Mouse (Mus musculus): Measurements from ENCODE around the gene Tlx2.

Gene Tlx2

DNA sequence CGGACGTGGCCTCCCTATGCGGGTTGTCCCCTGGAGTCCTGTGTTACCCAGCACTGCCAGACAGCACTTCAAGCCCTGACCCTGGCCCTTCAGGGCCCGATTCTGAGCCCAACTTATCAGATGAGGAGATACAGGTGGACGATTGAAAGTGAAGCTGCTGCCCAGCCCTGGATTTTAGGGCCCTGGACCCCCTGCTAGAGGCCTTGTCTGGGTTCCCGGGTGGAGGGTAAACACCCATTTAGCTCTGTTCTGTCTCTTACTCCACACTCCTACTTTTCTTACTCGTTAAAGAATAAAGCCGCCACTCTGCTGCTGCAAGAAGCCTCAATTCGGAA, 17.8 kb upstream of the Tlx2 start:
- DNase-seq = no peak

DNA sequence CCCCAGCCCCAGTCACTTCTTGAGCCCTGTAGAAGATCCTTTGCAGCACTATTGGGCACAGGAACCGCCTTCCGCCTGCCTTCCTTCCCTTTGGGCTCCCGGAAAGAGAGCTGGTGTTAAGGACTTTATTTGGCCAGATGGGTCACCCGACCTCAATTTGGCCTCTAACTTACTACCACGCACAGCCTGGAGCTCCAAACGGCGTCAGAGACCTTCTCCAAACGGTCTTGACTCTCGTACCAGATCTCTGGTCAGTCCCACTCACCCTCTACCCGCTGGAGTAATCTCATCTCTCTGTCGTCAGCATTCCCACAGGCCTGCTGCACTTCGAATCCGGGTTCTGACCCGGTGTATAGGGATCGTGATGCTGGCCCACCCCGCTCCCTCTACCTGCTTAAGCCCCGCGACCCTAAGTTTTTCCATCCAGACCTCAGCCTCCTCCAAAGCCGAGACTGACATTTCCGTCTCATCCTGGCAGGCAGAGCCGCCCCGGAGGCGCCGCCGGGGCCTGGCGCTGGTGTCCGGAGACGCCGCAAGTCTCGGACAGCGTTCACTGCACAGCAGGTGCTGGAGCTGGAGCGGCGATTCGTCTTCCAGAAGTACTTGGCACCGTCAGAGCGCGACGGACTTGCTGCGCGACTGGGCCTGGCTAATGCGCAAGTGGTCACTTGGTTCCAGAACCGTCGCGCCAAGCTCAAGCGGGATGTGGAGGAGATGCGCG, 17.3 kb upstream of the Tlx2 start:
- peak; percentile 41 for DNase-seq

DNA sequence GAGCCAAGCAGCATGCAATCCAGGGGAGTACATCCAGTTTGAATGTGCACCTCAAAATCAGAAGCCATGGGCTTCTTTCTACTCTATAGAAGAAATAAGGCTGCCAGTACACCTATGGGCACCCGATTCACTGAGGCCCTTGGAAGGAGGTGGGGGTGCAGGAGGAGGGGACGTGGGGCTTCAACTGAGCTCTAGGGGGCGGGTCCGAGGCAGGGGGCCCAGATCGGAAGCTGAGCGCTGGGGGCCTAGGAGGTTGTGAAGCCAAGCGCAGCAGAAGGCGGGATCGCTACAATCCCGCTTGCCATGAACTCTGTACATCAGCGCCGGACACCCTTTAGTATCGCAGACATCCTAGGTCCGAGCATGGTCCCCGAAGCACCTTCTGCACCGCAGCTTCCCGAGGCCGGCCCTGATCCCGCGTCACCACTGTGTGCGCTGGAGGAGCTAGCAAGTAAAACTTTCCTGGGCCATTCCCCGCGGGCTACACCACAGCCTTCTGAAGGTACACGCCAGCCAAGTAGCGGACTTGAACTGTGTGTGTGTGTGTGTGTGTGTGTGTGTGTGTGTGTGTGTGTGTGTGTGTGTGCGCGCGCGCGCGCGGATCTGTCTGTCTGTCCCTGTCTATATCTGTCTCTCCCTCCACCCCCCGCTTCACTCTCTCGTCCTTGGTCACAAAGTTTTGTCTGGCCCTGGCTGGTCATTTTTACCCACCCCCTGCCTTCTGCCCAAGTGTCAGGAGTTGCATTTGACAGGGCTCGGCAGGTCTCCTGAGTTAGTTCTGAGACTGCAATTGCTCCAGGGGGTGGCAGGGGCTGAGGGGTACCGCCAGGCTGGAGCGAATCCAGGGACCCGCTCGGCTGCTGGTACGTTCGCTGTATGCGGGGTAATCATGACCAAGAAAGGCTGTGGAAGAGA, 16.3 kb upstream of the Tlx2 start, which contains the start of gene Lbx2:
Gene Lbx2 (plus strand): TSS at position 247 of the 915 bp plus-strand sequence.
- no peak for DNase-seq

DNA sequence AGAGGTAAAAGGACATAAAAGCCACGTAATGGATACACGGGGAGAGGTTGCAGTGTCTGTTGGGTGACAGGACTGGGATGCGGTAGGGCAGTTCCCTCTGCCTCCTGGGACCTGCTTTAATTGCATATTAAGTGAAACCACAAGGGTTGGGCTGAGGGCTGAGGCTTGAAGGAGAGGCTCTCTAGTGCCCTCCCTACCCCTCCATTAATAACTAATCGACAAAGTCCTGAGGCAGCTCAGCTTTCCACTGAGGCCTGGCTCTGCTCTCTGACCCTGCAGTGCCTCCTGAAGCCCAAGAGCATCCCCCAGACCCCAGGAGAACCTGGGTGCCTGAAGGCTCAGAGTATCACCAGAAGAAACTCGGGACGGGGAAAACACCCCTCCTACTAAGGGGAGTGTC, 14.4 kb upstream of the Tlx2 start:
- DNase-seq = peak; percentile 39

DNA sequence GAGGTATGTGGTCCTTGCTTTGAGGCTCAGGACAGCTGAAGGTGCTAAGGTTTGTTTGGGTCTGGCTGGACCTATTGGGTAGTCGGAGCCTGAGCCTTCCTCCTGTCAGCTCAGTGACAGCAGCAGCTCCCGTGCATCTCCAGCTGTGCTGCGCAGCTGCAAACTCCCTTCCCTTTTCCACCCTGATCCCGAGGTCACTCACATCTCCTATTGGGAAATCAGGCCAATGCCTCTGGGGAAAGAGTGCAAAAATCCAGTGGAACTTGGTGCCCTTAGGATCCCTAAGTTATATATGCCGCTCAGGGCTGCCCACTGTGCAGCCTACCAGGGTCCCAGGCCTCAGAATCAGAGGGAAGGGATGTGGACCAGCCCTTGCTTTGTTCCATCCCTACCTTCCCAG, 13.4 kb upstream of the Tlx2 start:
- DNase-seq = no peak

DNA sequence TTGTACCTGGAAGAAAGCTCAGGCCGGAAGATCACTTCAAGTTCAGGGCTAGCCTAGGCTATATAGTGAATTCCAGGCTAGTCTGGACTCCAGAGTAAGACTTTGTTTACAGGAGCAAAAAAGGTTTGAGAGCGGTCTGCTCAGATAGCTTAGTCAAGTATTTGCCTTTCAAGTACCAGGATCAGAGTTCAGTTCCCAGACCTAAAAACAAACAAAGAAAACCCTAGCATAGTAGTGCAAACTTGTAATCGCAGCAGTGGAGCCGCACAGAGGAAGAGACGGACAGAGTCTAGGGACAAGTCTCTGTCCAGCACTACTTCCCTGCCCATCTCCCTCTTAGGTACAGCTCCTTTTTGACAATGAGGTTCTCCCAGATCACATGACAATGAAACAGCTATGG, 10.1 kb upstream of the Tlx2 start:
- no peak for DNase-seq

DNA sequence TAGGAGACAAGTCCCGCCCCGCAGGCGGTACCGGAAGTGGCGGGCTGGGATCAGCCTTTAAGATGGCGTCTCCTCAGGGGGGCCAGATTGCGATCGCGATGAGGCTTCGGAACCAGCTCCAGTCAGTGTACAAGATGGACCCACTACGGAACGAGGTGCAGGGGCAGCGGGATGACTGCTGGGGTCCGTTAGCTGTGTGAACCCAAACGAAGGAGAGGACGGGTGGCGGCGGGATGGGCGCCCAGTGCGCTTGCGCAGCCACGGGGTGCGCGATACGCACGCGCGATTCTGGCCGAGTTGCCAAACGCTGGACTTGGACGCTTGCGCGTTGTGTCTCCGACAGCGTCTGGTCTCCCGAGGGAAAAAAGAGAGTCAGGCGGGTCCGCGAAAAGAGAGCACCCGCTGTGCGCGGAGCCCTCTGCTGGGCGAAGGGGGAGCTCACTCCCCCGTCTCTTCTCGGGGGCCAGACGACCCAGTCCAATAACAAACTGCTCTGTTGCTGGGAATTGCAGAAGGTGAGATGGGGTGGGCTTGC, 8.3 kb upstream of the Tlx2 start:
- DNase-seq = peak; percentile 100

- DNase-seq = peak; percentile 46
Observed at GRCm38 (mm10) chr6:83077630-83078323, 7.7 kb upstream of the Tlx2 start, which contains the start of gene Pcgf1. TSS of gene Pcgf1 (plus strand) at chr6:83077869.

DNA sequence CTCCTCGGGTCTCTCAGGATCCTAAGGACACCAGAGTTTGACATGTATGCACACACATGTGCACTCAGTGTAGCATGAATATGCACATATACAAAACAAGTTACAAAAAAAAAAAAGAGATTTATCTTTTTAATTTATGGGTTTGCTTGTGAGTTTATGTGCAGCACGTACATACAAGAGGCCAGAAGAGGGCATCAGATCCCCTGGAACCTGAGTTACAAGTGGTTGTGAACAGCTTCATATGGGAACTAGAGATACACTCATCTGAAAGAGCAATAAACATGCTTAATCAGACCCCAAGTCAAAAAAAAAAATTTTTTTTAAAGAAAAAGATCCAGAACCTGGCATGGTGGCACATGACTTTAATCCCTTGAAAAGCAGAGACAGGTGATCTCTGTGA, 4.9 kb upstream of the Tlx2 start:
- peak; percentile 38 for DNase-seq

GRCm38 (mm10) chr6:83071220-83071619, 1.1 kb upstream of the Tlx2 start:
- DNase-seq = no peak

- no peak for DNase-seq
Observed at GRCm38 (mm10) chr6:83070311-83071219, 472 bp upstream of the Tlx2 start.

DNA sequence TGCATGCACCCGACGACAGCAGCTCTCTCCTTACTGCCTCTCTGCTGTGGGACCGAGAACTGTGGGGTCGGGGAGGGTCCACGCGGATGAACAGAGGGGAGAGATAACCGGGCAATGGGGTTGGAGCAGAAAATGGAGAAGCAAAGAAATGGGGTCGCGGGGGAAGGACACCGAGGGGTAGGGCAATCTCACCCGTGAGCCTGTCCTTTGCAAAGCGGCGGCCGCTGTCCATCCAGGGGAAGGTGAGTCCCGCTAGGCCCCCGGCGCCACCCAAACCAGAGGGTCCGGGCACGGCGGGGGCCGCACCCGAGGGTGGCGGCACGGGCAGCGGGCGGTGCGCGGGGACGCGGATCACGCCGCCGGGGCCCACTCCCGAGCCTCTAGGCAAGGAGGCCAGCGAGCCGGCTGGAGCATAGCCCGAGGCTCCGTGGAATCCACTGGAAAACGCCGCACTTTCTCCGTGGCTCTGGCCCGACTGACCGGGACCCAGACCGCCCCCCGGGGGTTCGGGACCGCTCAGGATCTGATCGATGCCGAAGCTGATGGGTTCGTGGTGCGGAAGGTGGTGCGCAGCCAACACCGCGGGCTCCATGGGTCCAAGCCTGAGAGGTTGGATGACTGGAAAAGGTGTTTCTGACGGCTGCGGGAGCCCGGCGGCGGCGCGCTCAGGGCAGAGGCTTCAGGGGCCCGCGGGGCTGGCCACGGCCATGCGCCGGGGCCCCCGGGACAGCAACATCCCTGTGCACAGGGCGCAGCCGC, 426 bp downstream of the Tlx2 start:
- no peak for DNase-seq

GRCm38 (mm10) chr6:83068706-83069487, 1.2 kb downstream of the Tlx2 start:
- no peak for DNase-seq

GRCm38 (mm10) chr6:83068221-83068620, 1.9 kb downstream of the Tlx2 start:
- DNase-seq = no peak

- DNase-seq = no peak
Observed at GRCm38 (mm10) chr6:83066441-83066840, 3.7 kb downstream of the Tlx2 start.

GRCm38 (mm10) chr6:83065995-83066394, 4.1 kb downstream of the Tlx2 start:
- DNase-seq = no peak

GRCm38 (mm10) chr6:83058725-83059124, 11.4 kb downstream of the Tlx2 start:
- DNase-seq = no peak

DNA sequence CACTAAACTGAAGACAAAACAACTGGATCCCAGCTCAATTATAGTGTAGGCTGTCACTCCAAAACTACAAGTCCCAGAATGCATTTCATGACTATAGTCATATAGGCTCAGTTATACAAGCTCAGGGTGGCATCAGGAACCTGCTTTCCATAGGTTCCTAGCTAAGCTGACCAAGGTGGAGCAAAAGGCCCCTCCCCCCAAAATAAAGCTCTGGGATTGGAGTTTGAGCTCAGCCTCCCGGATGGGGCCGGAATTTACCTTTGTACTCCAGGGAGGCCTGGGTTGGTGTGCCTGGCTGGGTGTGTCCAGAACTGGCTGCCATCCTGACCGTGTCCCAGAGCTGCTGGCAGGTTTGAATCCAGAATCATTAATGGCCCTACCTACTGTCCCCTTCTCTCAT, 12.3 kb downstream of the Tlx2 start, which contains the start of gene Dqx1:
Gene Dqx1 (plus strand): TSS at position 55 of the 400 bp plus-strand sequence.
- peak; percentile 92 for DNase-seq

DNA sequence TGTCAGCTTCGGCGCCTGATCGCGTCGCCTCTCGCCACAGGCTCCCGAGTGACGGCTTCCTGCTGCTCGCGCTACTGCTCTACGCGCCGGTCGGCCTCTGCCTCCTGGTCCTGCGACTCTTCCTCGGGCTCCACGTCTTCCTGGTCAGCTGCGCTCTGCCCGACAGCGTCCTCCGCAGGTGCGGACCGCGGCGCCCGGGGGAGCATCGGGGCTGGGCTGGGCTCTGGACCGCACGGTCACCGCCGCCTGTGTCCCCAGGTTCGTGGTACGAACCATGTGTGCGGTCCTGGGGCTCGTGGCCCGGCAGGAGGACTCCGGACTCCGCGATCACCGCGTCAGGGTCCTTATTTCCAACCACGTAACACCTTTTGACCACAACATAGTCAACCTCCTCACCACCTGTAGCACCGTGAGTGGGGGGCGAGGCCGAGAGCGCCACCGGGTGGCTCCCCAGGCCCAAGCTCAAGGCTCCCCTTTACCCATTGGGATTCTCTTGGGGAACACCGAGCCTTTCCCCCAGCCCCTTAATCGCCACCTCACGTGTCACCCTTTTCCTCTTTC, 15.1 kb downstream of the Tlx2 start, which contains the start of gene Htra2:
Gene Htra2 (minus strand): TSS at position 403 of the 561 bp plus-strand sequence.
- DNase-seq = peak; percentile 51

Measured in kidney, adult 9 months (tissue).